Comparison of ENCODE assay signal across 10 mouse cellular contexts in the genomic region with DNA sequence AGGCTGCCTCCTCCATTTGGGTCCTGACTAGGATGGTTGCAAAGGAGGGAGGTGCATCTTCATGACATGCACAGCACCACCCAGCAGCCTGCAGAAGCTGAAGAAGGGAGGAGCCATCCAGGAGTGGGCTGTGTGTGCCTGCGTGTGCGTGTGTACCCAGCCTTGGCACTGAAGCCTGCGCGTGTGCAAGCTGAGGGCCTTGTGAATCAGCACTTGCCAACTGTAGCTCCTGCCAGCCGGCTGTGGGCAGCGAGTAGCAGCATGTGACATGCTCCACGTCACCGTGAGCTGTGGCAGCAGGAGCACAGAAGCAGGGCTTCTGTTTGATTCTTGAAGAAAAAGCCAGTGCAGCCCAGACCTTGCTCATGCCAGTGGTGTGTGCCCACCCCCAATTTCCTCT. TPM values are rescaled to one million over a fixed set of nuclear protein-coding genes. Genes with fewer than 3 reads are reported as not detected.
DNase-seq lines count a peak whose midpoint lies in the region; ATAC-seq lines count a peak whose summit lies in the region.
"Had no signal": no experiment of that assay in that cellular context is flagged by ENCODE, and none has a peak within 500 bp of the region (broad histone marks: within the 10 kb centered on the region; RNA-seq: fewer than 3 reads in every experiment).

No protein-coding gene starts in this region.

- no peak for DNase-seq in cerebellum, adult 9-11 months
- DNase-seq in cerebellum, adult 9-10 months = peak; percentile 2
- peak; percentile 85 to 89 for DNase-seq in layer of hippocampus, adult 8-10 months (ENCODE audit: low spot score in 2 of 2)
- peak; percentile 86 for DNase-seq in left cerebral cortex, postnatal 36 days (ENCODE audit: low spot score in 2 of 2)
- no peak for DNase-seq in urinary bladder, postnatal 10 days (ENCODE audit: low spot score)
- no peak for DNase-seq in heart, postnatal 36 days
- DNase-seq: adrenal gland, adult 8-10 months; kidney, adult 18-20 months had no signal

- intact Hi-C loops in left cerebral cortex, postnatal 36 days (cut with DNase I) = loop anchor here (5.0 kb wide), 1 partner anchor 107 kb away; no protein-coding TSS in a partner anchor
- intact Hi-C loops in heart, postnatal 36 days (cut with DNase I) = no loop called here

- ATAC-seq in cerebellum, adult (ENCODE audit: insufficient number of reproducible peaks, low FRiP score, low TSS enrichment) = 0 out of 2 replicates have a peak, but pooled peaks have one; percentile 23
- no peak for ATAC-seq in monocyte, adult 5-6 weeks (replicated peaks; ENCODE audit: insufficient number of reproducible peaks, low FRiP score, low TSS enrichment, poor library complexity, severe bottlenecking)

RNA-seq across cellular contexts. Expression of a gene that starts 54.8 kb away (rescaled TPM):
- total RNA-seq in layer of hippocampus, adult 8-10 months (2022) = 10 to 100 TPM; 32.1 to 38.9 (median 34.6) TPM
- 10 to 100 TPM; 40.4 to 41.5 TPM for total RNA-seq in left cerebral cortex, postnatal 36 days (2021)
- not detected in 3 replicates for total RNA-seq in monocyte, adult 5-6 weeks (2017)
- not detected for total RNA-seq in heart, postnatal 36 days (2021)

Comparison
In these comparisons a context has a peak if more than half of its experiments do, and no peak if none do; other contexts are left out.
1. DNase-seq: peak in cerebellum, adult 9-10 months (single experiment), layer of hippocampus, adult 8-10 months (2 of 2) and left cerebral cortex, postnatal 36 days (2 of 2); none in cerebellum, adult 9-11 months (single experiment), urinary bladder, postnatal 10 days (single experiment) and heart, postnatal 36 days (0 of 2).
2. RNA of a gene that starts 54.8 kb away (total RNA-seq): 40.4 to 41.5 TPM in left cerebral cortex, postnatal 36 days and 32.1 to 38.9 TPM in layer of hippocampus, adult 8-10 months; not detected in heart, postnatal 36 days and not detected in monocyte, adult 5-6 weeks; every median in the first group is over 10 times any median in the second.